Mouse (Mus musculus) testis, postnatal 14 days (tissue): Measurements from ENCODE around the gene Itgb2.
A peak's percentile ranks its signal among the peaks of the same experiment; 100 is the strongest.

Source experiments
- DNase-seq: peaks from one replicate; pipeline ENCODE4 v3.0.0; 2021; ENCODE audit warnings: low spot score

Gene Itgb2

DNA sequence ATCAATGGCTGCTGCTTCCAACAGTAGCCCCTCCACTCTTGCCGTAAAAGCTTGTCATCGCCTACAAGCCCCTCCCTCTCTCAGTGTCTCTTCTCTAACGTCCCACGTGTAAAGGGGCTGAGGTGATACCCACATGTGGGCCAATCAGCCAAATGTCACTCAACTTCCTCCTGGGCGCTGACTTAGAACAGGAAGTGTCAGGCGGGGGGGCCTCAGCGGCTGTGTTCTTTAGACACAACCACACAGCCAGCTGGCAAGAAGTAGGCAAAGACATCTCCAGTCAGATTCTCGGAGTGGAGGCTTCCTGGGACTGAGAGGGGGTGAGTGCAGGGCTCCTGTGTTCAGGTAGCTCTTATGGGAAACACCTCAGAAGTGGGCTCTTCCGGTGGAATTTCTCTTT is at the start of gene Itgb2:
Gene Itgb2 (plus strand): TSS at position 113 of the 400 bp plus-strand sequence.
- no peak for DNase-seq

DNA sequence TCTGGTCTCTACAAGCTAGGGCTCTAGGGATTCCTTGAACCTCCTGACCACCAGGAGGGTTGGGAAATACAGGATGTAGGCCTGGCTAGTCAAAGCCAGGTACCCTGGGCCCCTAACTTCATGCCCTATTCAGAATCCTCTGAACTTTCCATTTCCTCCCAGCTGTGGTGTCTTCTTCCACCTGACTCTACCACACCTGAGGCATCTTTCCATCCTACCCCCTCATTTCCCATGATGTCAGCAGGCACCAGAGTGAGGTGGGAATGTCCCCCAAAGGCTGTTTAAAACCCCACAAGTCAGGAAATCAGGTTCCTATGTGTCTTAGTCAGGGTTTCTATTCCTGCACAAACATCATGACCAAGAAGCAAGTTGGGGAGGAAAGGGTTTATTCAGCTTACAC is 48.2 kb upstream of the Itgb2 start:
- no peak for DNase-seq

GRCm38 (mm10) chr10:77484205-77484935 is 45.7 kb upstream of the Itgb2 start:
- peak; percentile 41 for DNase-seq

DNA sequence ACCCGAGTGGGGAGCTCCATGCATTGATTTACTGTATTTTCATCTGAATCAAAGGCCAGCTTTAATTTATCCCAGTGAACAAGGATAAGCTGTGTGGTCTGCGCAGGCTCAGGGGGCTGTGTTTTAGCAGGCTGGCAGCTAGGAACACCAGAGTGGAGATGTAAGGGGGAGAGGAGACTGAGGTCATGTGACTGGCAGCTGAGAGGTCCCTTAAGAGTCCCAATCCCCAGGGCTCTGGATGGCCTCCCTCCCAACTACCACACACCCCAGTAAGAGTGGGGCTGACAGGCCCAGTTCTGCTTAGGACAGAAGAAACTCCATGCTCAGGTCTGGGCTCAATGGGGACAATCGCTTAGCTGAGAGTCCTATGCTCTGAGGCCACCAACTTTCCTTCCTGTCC is 44.3 kb upstream of the Itgb2 start:
- DNase-seq: no peak

- no peak for DNase-seq
These were observed 41.9 kb upstream of the Itgb2 start for GRCm38 (mm10) chr10:77488168-77488567.

DNA sequence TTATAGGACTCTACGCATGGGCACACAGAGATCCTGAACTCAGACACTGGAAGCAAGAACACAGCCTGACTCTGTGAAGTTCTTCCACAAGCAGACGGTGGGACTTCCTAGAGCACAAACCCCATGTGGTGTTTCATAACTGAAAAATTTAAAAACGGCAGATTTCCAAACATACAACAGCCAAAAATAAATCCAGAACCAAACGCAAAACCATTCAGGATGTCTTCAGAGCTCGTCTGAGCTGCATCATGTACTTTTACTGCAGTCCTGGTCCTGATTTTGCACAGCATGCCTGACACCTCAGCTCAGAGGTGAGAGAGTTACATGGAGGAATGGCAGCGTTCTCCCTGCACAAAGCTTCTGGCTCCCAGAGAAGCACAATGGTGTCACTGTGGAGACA is 38.5 kb upstream of the Itgb2 start:
- DNase-seq: no peak

DNA sequence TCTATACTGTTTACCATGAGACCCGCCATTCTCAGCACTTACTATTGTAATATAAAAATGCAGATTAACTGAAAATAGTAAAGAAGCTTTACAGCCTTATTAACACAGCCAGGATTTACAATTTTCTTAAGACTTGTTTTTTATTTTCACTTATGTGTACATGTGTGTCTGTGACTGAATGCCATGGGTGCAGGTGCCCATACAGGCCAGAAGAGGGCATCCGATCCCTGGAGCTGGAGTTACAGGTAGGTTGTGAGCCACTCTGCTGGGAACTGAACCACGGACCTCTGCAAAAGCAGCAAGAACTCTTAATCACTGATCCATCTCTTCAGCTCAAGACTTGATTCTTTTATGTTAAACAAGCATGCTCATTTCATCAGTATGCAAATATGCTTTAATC is 37.2 kb upstream of the Itgb2 start:
- DNase-seq: no peak

GRCm38 (mm10) chr10:77497185-77497584 is 32.9 kb upstream of the Itgb2 start:
- no peak for DNase-seq

- DNase-seq: no peak
These were observed 31.8 kb upstream of the Itgb2 start for GRCm38 (mm10) chr10:77498254-77498653.

GRCm38 (mm10) chr10:77500636-77501035 is 29.4 kb upstream of the Itgb2 start:
- no peak for DNase-seq

DNA sequence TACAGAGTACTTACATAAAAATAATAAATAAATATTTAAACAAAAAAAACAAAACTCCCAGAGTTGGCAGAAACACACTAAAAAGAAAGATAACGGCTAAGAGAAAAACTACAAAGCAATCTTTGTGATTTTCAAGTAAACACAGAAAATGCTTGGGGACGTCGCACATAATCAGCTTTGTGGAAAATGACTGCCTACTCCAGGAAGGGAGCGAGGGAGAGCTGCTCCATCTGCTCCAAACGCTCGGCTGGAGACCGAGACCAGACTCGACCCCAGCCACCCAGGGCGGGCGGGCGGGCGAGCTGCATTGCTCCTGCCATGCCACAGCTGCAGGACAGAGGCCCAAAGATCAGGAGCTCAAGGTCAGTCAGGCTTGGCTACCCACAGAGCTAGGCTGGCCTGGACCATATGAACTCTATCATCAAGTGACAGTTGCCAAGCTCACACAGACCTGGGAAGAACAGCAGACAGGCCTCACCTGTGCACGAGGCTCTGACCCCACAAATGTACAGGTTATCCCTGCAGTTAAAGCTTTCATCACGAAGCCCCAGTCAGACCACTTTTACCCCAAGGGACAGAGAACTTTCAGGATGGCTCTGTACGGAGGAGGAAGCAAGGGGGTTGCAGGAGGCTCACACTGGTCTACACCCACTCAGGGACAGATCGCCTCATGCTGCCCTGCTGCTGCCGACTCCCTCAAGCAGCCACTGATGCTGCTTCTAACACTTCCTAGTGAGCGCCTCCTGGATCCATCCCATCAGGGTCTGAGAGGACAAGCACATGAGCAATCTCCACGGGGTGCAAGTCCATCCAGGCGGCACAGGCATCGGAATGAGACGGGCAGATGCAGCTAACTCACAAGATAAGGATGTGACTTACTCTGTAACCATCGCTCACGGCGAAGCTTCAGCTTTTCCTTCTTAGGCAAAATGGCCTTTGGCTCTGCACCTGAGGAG is 26.8 kb upstream of the Itgb2 start:
- no peak for DNase-seq

DNA sequence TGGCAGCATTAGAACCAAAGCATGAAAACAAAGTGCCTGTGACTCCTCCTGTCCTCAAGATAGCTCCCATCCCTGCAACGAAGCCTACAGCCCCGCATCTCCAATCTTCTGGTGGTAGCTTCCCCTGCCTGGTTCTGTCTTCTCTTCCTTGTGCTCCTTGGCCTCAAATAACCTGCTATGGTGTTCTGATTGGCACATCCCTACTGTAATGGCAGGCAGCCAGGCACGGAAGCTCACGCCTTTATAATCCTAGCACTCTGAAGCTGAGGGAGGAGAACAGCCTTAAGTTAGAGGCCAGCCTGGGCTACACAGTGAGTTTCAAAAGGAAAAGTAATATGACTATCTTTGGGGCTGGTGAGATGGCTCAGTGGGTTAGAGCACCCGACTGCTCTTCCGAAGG is 25.9 kb upstream of the Itgb2 start:
- DNase-seq: no peak

DNA sequence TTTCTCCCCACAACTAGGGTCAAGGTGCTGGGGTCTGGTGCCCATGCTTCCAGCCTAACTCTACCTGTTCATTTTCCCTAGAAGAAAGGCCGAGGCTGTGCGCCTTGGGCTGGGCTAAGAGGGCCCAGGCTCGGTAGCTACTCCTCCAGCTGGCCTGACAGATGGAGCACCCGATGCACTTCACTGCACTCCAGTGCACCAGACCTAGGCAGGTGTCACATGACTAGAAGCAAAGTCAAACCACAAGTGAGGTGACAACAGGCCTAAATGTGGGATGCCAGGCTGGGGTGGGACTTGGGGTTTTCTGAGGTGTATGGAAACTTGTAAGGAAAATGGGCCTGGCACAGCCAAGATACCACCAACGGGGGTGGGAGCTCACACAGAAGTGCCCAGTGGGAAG is 23.5 kb upstream of the Itgb2 start:
- no peak for DNase-seq

DNA sequence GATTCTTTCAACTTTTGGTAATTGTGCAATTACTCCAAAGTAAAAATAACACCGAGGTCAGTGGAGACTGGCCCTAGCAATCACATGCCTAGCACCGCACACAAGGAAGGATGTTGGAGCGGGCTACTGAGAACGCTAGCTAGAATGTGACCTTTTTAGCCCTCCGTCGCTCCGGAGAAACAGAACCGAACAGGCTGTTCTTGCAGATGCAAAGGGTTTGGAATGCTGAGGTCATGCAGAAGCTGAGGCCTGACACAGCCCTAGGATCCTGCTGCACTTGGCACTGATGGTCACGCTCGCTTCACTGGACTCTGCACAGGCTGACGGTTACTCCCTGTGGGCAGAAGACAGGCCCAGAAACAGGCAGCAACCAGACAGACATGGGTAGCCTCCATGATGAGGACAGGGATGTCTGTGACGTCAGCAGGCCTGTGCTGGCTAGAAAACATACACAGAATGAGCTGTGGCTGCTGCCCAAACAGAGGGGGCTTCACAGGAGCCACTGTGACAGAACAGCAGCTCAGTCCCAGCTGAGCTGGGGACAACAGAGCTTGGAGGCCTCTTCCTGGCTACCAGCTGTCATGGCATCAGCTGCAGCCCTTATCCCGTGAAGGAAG is 23.0 kb upstream of the Itgb2 start:
- peak; percentile 37 for DNase-seq

DNA sequence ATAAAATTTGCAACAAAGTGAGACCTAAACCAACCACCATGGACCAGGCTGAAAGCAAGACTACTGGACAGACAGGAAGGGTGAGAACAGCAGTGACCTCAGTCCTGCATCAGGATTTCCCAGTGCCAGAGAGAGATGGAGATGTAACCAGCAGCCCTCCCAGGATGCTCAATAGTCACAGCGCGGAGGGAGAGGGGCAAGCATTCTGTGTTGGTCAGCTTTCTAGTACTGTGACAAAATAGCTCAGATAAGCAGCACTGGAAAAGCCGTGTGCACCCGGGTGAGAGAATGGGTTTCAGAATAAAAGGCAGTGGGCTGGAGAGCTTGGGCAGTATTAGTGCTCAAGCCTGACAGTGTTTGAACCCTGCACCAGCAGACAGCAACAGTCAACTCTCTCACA is 22.3 kb upstream of the Itgb2 start:
- no peak for DNase-seq

- DNase-seq: no peak
These were observed 21.3 kb upstream of the Itgb2 start for GRCm38 (mm10) chr10:77508744-77509143.

- DNase-seq: peak; percentile 40
These were observed 20.5 kb upstream of the Itgb2 start for GRCm38 (mm10) chr10:77509403-77510187.

- no peak for DNase-seq
These were observed 19.6 kb upstream of the Itgb2 start for GRCm38 (mm10) chr10:77510225-77510982.

- peak; percentile 93 for DNase-seq
These were observed 14.4 kb upstream of the Itgb2 start, which contains the start of gene Fam207a for GRCm38 (mm10) chr10:77515385-77516348. TSS of gene Fam207a (minus strand) at chr10:77515785.
